Mouse (Mus musculus) adrenal gland, adult 2 months (tissue): ENCODE results near the gene Tmem95. TPM values are rescaled to one million over a fixed set of nuclear protein-coding genes. Genes with fewer than 3 reads are reported as not detected.
"Not testable (repeated sequence)": the region's sequence is repeated elsewhere in the genome, so short reads cannot be mapped to it uniquely, and the experiment has no call there.

Experiments used
- DNase-seq: peaks from one replicate; pipeline ENCODE4 v3.0.0; 2021
- long read RNA-seq: library from polyadenylated mRNA; stranded (forward); transcript quantifications from one replicate; pipeline ENCODE4 v2.0.0, GENCODE M21; 2021
- polyA plus RNA-seq: library from polyadenylated mRNA; depleted of rRNA; stranded (reverse); fragments of >200 nt; gene quantifications from 2 replicates; pipeline ENCODE4 v1.2.3, GENCODE M21; 2012; rRNA removed
- total RNA-seq, 2 experiments: library from RNA; stranded (reverse); gene quantifications; 2 replicates each; pipeline ENCODE4 v1.2.3; 2021

The Tmem95 gene
- total RNA-seq = not detected
- not detected in 2 replicates for polyA plus RNA-seq
- long read RNA-seq = 0 reads

GRCm38 (mm10) chr11:69877878-69878277, at the start of gene Tmem95:
Gene Tmem95 (minus strand): TSS chr11:69878018.
- no peak for DNase-seq

DNA sequence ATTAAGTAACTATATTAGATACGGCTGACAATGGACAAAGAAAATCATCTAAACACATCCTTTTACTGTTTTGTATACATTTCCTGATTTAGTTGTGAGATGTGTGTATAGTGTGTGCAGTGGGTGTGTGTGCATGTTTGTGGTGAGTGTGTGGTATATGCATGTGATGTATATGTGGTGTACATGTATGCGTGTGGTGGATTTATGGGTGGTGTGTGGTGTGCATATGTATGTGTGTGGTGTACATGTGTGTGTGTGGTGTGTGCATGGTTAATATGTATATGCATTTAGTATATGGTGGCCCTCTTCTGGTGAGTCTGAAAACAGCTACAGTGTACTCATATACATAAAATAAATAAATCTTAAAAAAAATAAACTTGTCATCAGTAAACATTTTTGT, 49.7 kb upstream of the Tmem95 start:
- DNase-seq = no peak

- no peak for DNase-seq
Observed at GRCm38 (mm10) chr11:69922796-69923195, 45.0 kb upstream of the Tmem95 start.

GRCm38 (mm10) chr11:69922012-69922756, 44.4 kb upstream of the Tmem95 start:
- DNase-seq = no peak

GRCm38 (mm10) chr11:69921114-69922011, 43.5 kb upstream of the Tmem95 start, which contains the start of gene Eif5a:
Gene Eif5a (minus strand): TSS chr11:69921958.
- peak; percentile 100 for DNase-seq

GRCm38 (mm10) chr11:69920266-69921031, 42.6 kb upstream of the Tmem95 start:
- DNase-seq = peak; percentile 75

GRCm38 (mm10) chr11:69919661-69920265, 41.9 kb upstream of the Tmem95 start:
- DNase-seq = peak; percentile 91

DNA sequence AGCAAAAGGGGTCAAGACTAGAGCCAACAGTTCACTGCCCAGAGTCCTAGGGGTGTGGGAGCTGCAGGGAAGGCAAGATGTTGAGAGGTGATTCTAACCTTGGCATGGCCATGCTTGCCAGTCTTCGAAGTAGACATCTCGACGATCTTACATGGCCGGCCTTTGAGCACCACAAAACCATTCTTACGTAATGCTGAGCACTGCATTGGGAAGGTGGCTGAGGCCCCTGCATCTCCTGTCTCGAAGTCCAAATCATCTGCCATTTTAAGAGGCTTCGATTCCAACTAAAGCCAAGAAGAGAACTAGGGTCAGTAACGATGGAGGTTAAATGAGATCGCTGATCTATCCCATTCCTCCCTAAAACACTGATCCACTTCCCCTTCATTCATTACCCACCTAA, 41.2 kb upstream of the Tmem95 start:
- no peak for DNase-seq

- DNase-seq = no peak
Observed at GRCm38 (mm10) chr11:69918118-69918517, 40.3 kb upstream of the Tmem95 start.

DNA sequence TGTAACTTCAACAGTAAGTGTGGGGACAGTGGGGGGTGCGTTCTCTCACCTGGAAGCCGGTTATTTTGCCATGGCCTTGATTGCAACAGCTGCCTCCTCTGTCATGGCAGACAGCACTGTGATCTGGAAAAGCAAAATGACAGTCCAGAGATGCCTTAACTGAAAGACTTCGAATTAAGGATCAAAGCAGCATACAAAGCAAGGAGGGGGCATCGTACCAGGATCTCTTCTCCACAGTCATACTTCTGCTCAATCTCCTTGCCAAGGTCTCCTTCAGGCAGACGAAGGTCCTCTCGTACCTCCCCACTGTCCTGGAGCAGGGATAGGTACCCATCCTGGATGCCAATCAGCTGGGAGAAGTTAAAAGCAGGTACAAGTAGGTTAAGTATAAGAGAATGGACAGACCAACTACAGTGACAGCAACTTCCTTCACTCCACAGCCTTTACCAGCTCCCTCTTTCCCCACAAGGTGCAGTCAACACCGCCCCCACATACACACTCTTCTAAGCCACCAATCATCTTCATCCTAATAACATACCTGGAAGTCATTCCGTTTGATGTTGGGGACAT, 39.6 kb upstream of the Tmem95 start:
- DNase-seq = no peak

- not testable (repeated sequence) for DNase-seq
Observed at GRCm38 (mm10) chr11:69916652-69917378, 39.0 kb upstream of the Tmem95 start.

DNA sequence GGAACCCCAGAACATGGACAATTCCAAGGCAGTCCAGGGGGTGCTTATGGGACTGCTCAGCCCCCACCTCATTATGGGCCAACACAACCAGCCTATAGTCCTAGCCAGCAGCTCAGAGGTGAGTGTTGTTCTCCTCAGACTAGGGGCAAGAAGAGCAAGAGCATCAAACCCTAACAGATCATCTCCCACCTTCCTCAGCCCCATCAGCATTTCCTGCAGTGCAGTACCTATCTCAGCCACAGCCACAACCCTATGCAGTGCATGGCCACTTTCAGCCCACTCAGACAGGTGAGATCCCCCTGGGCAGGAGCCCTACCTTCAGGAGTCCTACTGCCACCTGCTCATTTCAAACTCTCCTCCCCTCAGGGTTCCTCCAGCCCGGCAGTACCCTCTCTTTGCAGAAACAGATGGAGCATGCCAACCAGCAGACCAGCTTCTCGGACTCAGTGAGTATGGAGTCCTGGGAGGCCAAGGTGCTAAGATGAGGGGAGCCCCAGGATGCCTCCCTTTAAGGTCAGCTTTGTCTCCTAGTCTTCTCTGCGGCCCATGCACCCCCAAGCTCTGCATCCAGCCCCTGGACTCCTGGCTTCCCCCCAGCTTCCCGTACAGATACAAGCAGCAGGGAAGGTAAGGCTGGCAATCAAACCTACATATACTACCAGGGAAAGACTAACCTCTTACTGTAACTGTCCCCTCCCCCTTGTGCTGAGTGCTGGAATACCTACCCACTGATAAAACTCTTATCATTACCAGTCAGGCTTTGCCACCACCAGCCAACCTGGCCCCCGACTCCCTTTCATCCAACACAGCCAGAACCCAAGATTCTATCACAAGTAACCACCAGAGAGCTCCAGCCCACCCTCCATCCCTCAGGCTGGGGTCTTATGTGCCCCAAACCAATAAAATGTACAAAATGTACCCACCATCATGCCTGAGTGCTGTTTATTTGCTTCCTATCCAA, 38.1 kb upstream of the Tmem95 start:
- no peak for DNase-seq

- no peak for DNase-seq
Observed at GRCm38 (mm10) chr11:69914917-69915430, 37.2 kb upstream of the Tmem95 start.

GRCm38 (mm10) chr11:69914372-69914764, 36.5 kb upstream of the Tmem95 start:
- DNase-seq = no peak

GRCm38 (mm10) chr11:69913554-69914371, 35.9 kb upstream of the Tmem95 start, which contains the start of gene Gps2:
Gene Gps2 (plus strand): TSS chr11:69913888.
- peak; percentile 95 for DNase-seq

- no peak for DNase-seq
Observed at GRCm38 (mm10) chr11:69912716-69913530, 35.1 kb upstream of the Tmem95 start.

GRCm38 (mm10) chr11:69911701-69912100, 33.9 kb upstream of the Tmem95 start:
- no peak for DNase-seq
